Mouse (Mus musculus) urinary bladder, postnatal 10 days (tissue): ENCODE measurements around the gene Scn2b.

Source experiments
- DNase-seq: peaks from one replicate; pipeline ENCODE4 v3.0.0; 2022; ENCODE audit warnings: low spot score

The Scn2b gene

GRCm38 (mm10) chr9:45119954-45120530 lies 2.5 kb downstream of the Scn2b start:
- no peak for DNase-seq

GRCm38 (mm10) chr9:45120567-45120966 lies 3.0 kb downstream of the Scn2b start:
- DNase-seq, result no peak

DNA sequence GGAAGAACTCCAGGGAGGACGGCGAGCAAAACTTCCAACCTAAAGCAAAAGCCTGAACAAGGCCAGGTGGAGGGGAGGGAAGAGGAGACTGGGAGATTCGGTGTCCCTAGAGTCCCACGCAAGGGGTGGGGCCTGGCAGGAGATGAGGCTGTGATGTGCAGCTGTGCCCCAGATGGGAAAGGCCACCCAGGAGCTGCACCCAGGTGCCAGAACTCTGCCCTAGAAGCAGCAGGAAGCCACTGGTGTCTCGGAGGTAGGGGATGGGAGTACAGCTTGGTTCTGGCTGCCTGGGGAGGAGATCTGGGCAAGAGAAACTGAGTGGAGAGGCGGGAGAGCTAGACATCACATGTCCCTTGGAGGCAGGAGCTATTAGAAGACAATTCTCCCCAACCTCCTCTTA lies 3.4 kb downstream of the Scn2b start:
- DNase-seq, result no peak

DNA sequence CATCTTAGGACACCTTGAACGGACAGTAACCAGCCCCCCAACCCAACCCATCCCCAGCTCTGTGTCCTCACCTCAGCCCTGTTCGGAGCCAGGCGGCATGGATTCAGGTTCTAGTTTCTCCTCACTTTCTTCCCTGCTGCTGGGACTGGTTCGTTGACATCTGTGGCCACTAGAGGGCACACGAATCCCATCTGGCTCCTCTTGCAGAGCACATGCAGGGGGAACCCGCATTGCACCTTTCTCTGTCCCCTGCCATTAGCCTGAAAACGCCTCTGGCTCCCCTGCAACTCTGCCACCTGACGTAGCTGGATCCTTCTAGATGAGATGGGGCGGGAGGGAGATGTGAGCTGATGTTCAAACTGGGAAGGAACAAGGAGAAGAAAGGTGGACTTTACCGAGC lies 4.2 kb downstream of the Scn2b start:
- DNase-seq, result peak; percentile 22

DNA sequence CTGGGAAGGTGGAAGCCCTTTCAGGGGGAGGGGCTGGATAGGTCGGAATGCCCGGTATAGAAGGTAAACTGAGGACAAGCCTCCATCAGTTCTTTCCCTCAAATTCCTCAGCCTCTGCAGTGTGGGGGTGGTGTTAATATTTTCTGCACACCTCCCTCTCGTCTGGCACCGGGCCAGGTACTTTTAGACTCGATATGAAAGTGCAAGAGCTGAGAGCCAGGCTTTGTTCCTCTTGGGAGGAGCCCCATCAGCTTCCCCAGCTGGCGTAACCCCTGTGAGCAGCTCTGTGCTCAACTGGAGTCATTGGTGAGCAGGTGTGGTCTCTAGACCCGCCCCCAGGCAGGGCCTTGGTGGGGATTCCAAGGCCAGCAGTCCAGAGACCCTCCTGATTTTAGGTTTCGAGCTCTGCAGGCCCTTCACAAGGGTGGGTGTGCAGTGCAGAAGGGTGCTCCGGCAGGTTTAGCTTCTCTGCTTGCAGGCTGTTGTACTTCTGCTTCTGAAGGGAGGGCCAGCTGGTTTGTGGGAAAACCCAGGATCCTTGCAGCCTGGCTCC lies 4.7 kb downstream of the Scn2b start:
- no peak for DNase-seq

- no peak for DNase-seq
These were observed 7.6 kb downstream of the Scn2b start for GRCm38 (mm10) chr9:45125211-45125610.

GRCm38 (mm10) chr9:45126941-45127340 lies 9.4 kb downstream of the Scn2b start:
- DNase-seq, result no peak

- DNase-seq, result no peak
These were observed 12.5 kb downstream of the Scn2b start for GRCm38 (mm10) chr9:45130119-45130518.

DNA sequence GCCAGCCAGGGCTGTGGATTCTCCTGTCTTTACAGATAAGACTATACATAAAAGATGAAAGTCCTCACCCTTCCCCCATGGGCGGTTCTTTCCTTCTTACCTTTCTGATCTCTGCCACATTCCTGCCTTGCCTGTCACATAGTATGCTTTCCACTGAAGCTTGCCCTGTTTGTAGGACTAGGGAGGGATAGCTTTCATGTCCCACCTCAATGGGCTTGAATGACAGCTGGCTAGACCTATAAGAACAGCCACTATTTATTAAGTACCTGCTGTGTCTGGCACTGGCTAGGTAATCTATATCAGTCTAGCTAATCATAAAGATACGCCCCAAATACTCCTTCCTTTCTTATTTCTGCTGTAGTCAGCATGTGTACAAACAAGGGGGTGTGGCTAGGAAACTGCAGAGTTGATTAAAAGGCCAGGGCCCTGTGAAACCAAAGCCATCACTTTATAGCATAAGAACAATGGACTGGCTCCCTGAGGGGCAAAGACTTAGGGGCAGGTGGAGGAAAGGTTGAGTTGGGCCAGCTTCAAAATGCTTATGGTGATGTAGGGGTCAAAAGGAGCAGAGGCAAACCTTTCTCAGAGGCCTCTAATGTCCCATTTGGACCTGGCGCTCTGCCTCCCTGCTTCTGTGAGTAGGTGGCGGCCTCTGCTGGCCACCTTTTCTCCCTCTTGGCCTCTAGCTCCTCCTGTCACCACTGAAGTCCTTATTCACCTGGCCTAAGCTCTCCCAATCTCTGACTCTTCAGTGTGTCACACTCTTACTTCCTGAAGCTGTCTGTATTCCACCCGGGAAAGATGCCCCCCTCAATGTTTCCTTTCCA lies 16.1 kb downstream of the Scn2b start:
- no peak for DNase-seq

GRCm38 (mm10) chr9:45136442-45137169 lies 19.0 kb downstream of the Scn2b start:
- DNase-seq, result no peak

- DNase-seq, result no peak
These were observed 20.8 kb downstream of the Scn2b start, which contains the start of gene Scn4b for GRCm38 (mm10) chr9:45138191-45139032. Gene Scn4b (plus strand): TSS chr9:45138395.

DNA sequence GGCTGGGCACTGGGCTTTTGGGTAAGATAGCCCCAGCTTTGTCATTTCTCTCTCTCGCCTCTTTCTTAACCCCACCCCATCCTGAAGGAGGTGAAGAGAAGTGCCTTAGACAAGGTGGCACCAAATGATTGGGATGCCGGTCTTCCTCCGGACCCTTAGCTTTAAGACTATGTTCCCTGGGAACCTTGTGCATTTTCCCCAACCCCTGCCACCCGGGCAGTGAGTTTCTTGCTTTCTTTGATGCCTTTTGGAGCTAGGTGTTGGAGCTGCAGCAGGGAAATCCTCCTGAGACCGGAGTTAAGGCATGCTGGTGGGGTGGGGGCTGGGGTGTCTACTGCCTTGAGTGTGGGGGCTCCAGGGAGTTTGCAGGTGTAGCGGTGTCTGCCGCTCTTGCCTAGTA lies 21.5 kb downstream of the Scn2b start:
- DNase-seq, result no peak

DNA sequence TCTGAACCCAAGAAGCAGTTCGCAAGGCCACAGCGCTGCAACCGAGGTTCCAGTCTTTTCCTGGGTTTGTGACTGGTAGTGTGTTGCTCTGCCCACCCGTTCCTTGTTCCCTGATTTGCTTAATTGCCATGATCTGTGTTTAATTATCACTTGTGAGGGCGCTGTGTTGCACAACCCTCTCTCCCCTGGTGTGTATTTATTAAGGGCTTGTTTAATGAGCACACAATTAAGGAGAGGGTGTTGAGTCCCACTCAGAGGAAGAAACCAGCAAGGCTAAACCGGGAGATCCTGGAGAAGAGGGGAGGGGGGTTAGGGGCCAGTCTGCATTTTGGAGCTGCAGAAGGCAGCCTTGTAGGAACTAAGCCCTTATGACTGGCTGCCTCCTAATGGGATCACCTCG lies 23.4 kb downstream of the Scn2b start:
- DNase-seq, result no peak

- no peak for DNase-seq
These were observed 25.1 kb downstream of the Scn2b start for GRCm38 (mm10) chr9:45142686-45143085.

- no peak for DNase-seq
These were observed 28.1 kb downstream of the Scn2b start for GRCm38 (mm10) chr9:45145533-45146266.

DNA sequence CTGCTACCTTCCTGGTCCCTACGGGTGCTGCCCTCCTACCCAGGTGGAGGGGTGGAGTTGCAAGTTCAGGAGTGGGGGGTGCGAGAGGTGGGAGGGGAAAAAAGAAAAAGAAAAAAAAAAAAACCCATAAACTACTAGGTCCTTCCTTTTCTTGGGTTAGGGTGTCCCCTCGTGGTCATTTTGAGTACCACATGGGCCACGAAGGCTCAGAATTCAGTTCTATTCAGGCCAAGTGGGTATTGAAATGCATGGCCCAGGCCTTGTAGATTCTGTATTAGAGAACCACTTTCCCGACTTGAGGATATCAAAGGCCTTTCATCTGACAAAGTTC lies 28.6 kb downstream of the Scn2b start:
- DNase-seq, result no peak

DNA sequence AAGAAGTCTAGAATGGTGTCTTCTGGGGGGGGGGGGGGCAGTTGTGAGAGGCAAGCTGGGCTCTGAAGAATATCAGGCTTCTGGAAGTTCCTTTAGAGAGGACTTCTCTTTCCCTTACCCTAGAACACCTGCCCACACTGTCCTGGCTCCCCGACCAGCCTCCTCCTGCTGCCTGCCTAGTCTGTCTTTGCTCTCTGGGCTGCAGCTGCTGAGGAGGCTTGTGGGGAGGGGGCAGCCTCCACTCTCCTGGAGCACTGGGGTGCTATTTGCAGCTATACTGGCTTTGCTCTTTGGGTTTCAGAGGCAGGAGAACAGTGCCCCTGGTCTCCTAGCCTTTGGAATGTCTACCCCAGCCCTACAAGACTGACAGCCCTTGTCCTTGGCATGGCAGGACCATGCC lies 33.4 kb downstream of the Scn2b start:
- no peak for DNase-seq

DNA sequence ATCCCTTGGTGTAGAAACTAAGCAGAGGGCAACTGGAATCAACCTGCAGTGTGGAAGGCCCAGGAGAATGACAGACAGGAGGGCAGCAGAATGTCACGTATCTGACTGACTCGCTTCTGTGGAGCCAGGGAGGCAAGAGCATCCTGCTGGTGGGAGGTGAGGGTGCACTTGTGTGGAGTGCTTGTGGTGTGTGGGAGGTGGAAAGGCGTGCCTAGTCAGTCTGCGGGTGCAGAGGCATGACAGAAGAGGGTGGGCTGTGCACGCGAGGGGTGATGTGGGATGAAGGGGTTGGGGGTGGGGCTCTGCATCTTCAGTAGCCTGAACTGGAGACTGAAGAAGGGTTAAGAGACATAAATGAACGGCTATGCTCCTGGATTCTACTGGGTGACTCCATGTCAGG lies 35.8 kb downstream of the Scn2b start:
- DNase-seq, result no peak

- DNase-seq, result no peak
These were observed 50.3 kb downstream of the Scn2b start for GRCm38 (mm10) chr9:45167903-45168302.

- DNase-seq, result no peak
These were observed 52.6 kb downstream of the Scn2b start for GRCm38 (mm10) chr9:45170150-45170549.

- no peak for DNase-seq
These were observed 53.6 kb downstream of the Scn2b start for GRCm38 (mm10) chr9:45171073-45171610.
